Mouse (Mus musculus): ENCODE measurements at regions not wholly inside any gene's neighbourhood (a gene's known extent, or its start where the extent isn't known, plus 50 kb on each side); places are given as distances from the start of the nearest gene placed in this dataset.

DNA sequence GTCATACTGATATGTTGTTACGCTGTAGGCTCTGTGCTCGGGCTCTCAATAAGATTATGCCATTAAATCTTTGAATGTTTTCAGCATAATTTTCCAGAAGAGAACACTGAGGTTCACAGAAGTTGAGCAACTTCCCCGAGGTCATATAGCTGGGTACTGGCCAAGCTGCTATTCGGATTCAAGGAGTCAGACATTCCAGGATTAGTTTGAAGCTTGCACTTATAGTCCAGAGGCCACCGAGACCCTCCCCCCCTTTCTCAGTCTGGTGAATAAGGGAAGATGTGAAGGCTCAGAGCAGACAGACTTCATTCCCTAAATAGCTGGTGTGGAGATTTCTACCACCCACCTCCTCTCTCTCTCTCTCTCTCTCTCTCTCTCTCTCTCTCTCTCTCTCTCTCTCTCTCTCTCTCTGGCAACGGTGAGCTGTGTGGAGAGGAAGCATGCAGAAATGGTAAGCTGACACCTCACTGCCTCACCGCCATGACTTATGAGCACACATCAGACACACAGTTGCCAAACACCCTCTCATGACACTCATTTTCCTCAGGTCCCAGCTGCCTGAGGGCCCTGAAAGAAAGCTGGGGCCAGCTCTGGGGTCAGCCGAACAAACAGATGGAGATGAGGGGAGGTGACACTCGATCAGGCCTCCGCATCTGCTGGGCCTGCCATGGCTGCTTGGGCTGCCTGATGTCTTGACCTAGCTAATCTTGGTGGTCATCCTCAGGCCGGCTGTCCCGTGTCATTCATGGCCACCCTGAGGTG, 107.0 kb upstream of the Pdzrn3 start:
- no peak for DNase-seq (ENCODE audit: low spot score)

GRCm38 (mm10) chr6:101482635-101483465, 105.2 kb upstream of the Pdzrn3 start:
- peak; percentile 35 for DNase-seq (ENCODE audit: low spot score)

DNA sequence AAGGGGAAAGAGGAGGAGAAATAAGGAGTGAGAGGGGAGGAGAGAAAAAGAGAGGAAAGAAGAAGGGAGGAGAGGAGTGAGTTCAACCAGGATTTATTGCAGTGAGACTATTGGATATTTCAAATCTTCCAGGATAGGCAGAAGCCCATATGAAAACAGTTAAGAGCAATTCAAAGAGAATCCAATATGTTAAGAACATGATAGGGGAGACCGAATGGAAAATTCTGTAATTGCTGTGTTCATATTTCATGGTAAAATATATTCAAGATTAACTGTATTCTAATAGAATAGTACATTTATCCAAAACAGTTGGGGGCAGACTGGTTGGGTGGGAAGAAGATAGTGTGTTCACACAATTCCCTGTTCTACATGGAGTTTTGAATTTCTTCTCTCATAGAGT, 96.3 kb upstream of the Pdzrn3 start:
- DNase-seq (ENCODE audit: low spot score) = no peak

DNA sequence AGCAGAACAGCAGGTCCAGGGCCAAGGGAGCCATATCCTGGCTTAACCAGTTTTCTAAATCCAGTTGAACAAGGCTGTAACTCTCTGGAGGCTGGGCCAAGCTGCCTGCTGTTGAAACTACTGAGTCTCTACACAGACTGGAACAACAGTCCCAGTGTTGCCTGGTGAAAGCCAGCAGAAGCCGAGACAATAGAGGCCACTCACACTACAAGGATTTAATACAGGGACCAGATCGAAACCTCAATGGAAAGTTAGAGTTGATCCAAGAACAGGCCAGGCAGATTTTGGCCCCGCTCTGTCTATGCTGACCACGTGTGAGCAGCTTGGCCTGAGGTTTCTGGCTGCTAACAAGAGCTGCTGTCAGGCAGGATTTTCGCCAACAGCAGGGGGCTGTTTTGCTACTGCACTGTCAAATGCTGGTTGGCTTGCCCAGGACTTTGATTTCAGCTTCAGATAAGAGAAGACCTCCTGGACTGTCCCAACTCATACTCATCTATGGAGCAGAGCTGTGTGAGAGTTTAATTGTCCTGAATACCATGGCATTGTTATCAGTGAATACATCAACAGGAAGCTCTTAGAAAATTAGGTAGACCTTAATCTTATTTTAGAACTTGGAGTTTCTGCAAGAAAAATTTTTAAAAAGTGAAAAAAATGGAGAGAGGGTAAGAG, 95.7 kb upstream of the Pdzrn3 start:
- peak; percentile 26 for DNase-seq (ENCODE audit: low spot score)

DNA sequence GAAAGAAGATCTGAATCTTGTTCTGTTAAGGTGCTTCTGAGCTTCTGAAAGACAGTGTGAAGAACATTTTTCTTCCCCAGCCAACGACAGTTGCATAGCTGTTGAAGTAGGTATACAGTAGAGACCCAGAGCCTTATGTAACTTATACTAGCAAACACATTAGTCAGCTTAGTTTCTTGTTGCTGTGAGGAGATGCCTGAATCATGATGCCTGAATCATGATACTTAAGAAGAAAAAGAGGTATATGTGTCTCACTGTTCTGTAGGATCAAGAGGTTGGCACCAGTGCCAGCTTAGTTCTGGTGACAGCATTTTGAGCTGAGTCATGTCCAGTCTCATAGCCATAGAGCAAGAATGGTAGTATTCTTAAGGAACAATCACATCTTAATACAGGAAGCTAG, 87.2 kb upstream of the Pdzrn3 start:
- DNase-seq (ENCODE audit: low spot score) = no peak

- DNase-seq (ENCODE audit: low spot score) = no peak
Measured at GRCm38 (mm10) chr6:101463812-101464320, 86.2 kb upstream of the Pdzrn3 start.

DNA sequence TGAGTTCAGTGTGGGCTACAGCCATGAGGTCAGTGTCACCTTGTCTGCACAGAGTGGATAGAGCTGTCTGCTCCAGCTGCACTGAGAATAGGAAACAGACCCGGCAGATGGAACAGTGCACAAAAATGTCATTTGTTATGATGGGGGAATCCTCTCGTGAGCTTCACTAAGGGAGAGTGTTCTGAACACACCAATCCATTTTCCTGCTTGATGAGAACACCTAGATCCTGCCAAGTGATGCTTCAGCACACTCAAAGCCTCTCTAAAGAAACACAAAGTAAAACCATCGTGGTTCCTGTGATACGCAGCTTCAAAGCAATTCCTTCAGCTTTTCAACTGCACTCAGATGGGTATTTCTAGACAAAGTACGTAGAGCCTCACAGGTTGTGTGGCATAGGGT, 69.0 kb upstream of the Pdzrn3 start:
- DNase-seq (ENCODE audit: low spot score) = no peak

- DNase-seq (ENCODE audit: low spot score) = no peak
Measured at GRCm38 (mm10) chr6:101446316-101446715, 68.6 kb upstream of the Pdzrn3 start.

GRCm38 (mm10) chr6:101432769-101433168, 55.1 kb upstream of the Pdzrn3 start:
- DNase-seq (ENCODE audit: low spot score) = no peak

DNA sequence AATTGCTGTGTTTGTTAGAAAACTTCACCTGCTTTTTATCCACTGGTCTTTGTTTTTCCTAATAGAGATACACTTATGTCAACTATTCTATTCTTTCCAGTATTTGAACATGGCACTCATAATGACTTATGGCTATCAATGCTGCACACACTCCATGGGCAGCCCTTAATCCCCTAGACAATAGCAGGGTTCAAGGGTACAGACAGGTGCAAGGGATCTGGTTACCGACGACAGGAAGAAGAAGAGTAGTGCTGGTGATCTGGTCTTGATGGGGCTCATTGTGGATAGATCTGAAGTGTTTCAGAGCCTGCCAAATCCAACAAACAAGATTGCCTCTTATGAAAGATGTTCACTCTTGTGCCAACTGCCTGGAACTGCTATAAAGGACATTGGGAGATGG, 51.9 kb upstream of the Pdzrn3 start:
- no peak for DNase-seq (ENCODE audit: low spot score)
